ENCODE assay signal across 8 mouse cellular contexts in genomic region chr7:12479009-12479346, GRCm38 (mm10). TPM values are rescaled to one million over a fixed set of nuclear protein-coding genes. Genes with fewer than 3 reads are reported as not detected.
DNase-seq lines count a peak whose midpoint lies in the region; ATAC-seq and TF ChIP-seq lines count a peak whose summit lies in the region.
"Had no signal": no experiment of that assay in that cellular context is flagged by ENCODE, and none has a peak within 500 bp of the region (broad histone marks: within the 10 kb centered on the region; RNA-seq: fewer than 3 reads in every experiment).

No protein-coding gene starts in this region.

- TF ChIP-seq CTCF in spleen, adult 2 months (IDR thresholded peaks at IDR 0.05; ENCODE audit: extremely low read depth, insufficient read depth, insufficient read length, insufficient replicate concordance): no peak

- DNase-seq in spleen, adult 2 months (ENCODE audit: low read depth in 1 of 2, low spot score in 2 of 2): no peak
- DNase-seq in spleen, postnatal 36 days (ENCODE audit: low spot score in 2 of 2): no peak
- no peak for DNase-seq in forebrain, embryonic 10.5 days (ENCODE audit: extremely low spot score, low spot score)
- DNase-seq in urinary bladder, adult 2 months (ENCODE audit: low spot score): no peak
- DNase-seq in urinary bladder, postnatal 25 days (ENCODE audit: low spot score): no peak
- DNase-seq in ovary, postnatal 10 days (ENCODE audit: low spot score): no peak

- peak overlapping the region; percentile 97 for H3K9ac ChIP-seq in limb, embryonic 15.5 days

- TF ChIP-seq POLR2A in spleen, adult 2 months (IDR thresholded peaks at IDR 0.05; ENCODE audit: low read depth, low read length): no peak

- H3K27ac ChIP-seq in spleen, adult 2 months (ENCODE audit: insufficient read depth, low read length): no peak overlapping the region
- peak overlapping the region; percentile 93 for H3K27ac ChIP-seq in forebrain, embryonic 10.5 days
- H3K27ac ChIP-seq in limb, embryonic 15.5 days: peak overlapping the region; percentile 89; the same call in 1 of the 2 replicates

- peak overlapping the region; percentile 43 for H3K4me2 ChIP-seq in limb, embryonic 15.5 days

- H3K36me3 ChIP-seq in spleen, adult 2 months (ENCODE audit: control insufficient read depth, insufficient read depth, low read length): peaks cover 17% of the 10 kb centered on the region
- peaks cover 45% of the 10 kb centered on the region for H3K36me3 ChIP-seq in forebrain, embryonic 10.5 days (replicated peaks)
- H3K36me3 ChIP-seq in limb, embryonic 15.5 days: peaks cover 37% of the 10 kb centered on the region

- H3K4me1 ChIP-seq in spleen, adult 2 months (ENCODE audit: control insufficient read depth, insufficient read depth, insufficient read length): no peaks in the 10 kb centered on the region
- no peaks in the 10 kb centered on the region for H3K4me1 ChIP-seq in forebrain, embryonic 10.5 days
- H3K4me1 ChIP-seq in limb, embryonic 15.5 days: 0 out of 2 replicates have a peak, but pooled peaks cover 4% of the 10 kb centered on the region

- 5% methylated on average over 8 of the region's 8 CpGs for WGBS in spleen, adult 2 months
- under 1% methylated on average over 8 of the region's 8 CpGs for WGBS in forebrain, embryonic 10.5 days
- under 1% methylated on average over 8 of the region's 8 CpGs for WGBS in limb, embryonic 15.5 days

- peak overlapping the region; percentile 95 for H3K4me3 ChIP-seq in spleen, adult 2 months (ENCODE audit: extremely low read depth, insufficient read depth, insufficient read length)
- H3K4me3 ChIP-seq in forebrain, embryonic 10.5 days: peak overlapping the region; percentile 90
- H3K4me3 ChIP-seq in limb, embryonic 15.5 days: peak overlapping the region; percentile 64

- H3K9me3 ChIP-seq in forebrain, embryonic 10.5 days: peaks cover 39% of the 10 kb centered on the region
- H3K9me3 ChIP-seq in limb, embryonic 15.5 days: no peaks in the 10 kb centered on the region

- H3K27me3 ChIP-seq in spleen, adult 2 months (ENCODE audit: control insufficient read depth, insufficient read depth, low read length): no peaks in the 10 kb centered on the region
- H3K27me3 ChIP-seq in forebrain, embryonic 10.5 days (ENCODE audit: poor library complexity, severe bottlenecking): no peaks in the 10 kb centered on the region
- no peaks in the 10 kb centered on the region for H3K27me3 ChIP-seq in limb, embryonic 15.5 days

- no peak for ATAC-seq in limb, embryonic 15.5 days (ENCODE audit: insufficient number of reproducible peaks, low FRiP score, low TSS enrichment, low read depth)

RNA-seq across cellular contexts. Expression of gene Zfp606, which starts 0.9 kb away (rescaled TPM):
- polyA plus RNA-seq in spleen, adult 2 months (2012; rRNA removed): 2.2 and 2.6 TPM in 2 replicates
- polyA plus RNA-seq in forebrain, embryonic 10.5 days (2016; fragmentation: Nextera tagmentation; extraction: Ambion mirVana): 32.5 and 33.3 TPM in 2 replicates
- 17.2 and 18.2 TPM in 2 replicates for polyA plus RNA-seq in limb, embryonic 15.5 days (2015; fragmentation: Nextera tagmentation; extraction: Ambion mirVana)
- 7.1 and 8.2 TPM in 2 replicates for polyA plus RNA-seq in urinary bladder, adult 2 months (2012; rRNA removed)

RNA-seq across cellular contexts. Expression of gene 2900092C05Rik, which starts 33.3 kb away (rescaled TPM):
- polyA plus RNA-seq in spleen, adult 2 months (2012; rRNA removed): not detected in 2 replicates
- not detected in 2 replicates for polyA plus RNA-seq in forebrain, embryonic 10.5 days (2016; fragmentation: Nextera tagmentation; extraction: Ambion mirVana)
- polyA plus RNA-seq in limb, embryonic 15.5 days (2015; fragmentation: Nextera tagmentation; extraction: Ambion mirVana): not detected in 2 replicates
- not detected in 2 replicates for polyA plus RNA-seq in urinary bladder, adult 2 months (2012; rRNA removed)
- polyA plus RNA-seq: gonadal fat pad, adult 2 months had no signal

RNA-seq across cellular contexts. Expression of gene Zfp551, which starts 56.4 kb away (rescaled TPM):
- 0.27 and 0.39 TPM in 2 replicates for polyA plus RNA-seq in spleen, adult 2 months (2012; rRNA removed)
- polyA plus RNA-seq in forebrain, embryonic 10.5 days (2016; fragmentation: Nextera tagmentation; extraction: Ambion mirVana): 3.0 and 3.1 TPM in 2 replicates
- polyA plus RNA-seq in limb, embryonic 15.5 days (2015; fragmentation: Nextera tagmentation; extraction: Ambion mirVana): 4.3 and 5.3 TPM in 2 replicates
- 1.8 and 2.0 TPM in 2 replicates for polyA plus RNA-seq in urinary bladder, adult 2 months (2012; rRNA removed)
